Mouse (Mus musculus) spleen, embryonic (tissue): ENCODE results near the gene Rap1gds1.

ENCODE experiments used
- CTCF ChIA-PET: fragments of 350-600 bp; sonication (Branson Sonifier 250); formaldehyde crosslinking; loops from one replicate; lab custom pipeline; 2022; lab: Charles Lee

Gene Rap1gds1

GRCm38 (mm10) chr3:139074484-139075211, at the start of gene Rap1gds1:
Gene Rap1gds1, minus strand, starts transcription at chr3:139075201.
- CTCF ChIA-PET, result no interaction called here

GRCm38 (mm10) chr3:139118446-139118845, 43.4 kb upstream of the Rap1gds1 start:
- CTCF ChIA-PET, result no interaction called here

GRCm38 (mm10) chr3:139116733-139117337, 41.8 kb upstream of the Rap1gds1 start:
- CTCF ChIA-PET, result no interaction called here

- CTCF ChIA-PET, result no interaction called here
Measured at GRCm38 (mm10) chr3:139112335-139112973, 37.5 kb upstream of the Rap1gds1 start.

GRCm38 (mm10) chr3:139111877-139112276, 36.9 kb upstream of the Rap1gds1 start:
- CTCF ChIA-PET, result no interaction called here

- CTCF ChIA-PET, result no interaction called here
Measured at GRCm38 (mm10) chr3:139108176-139108575, 33.2 kb upstream of the Rap1gds1 start.

GRCm38 (mm10) chr3:139103914-139104313, 28.9 kb upstream of the Rap1gds1 start:
- CTCF ChIA-PET, result no interaction called here

GRCm38 (mm10) chr3:139103346-139103745, 28.3 kb upstream of the Rap1gds1 start:
- CTCF ChIA-PET, result no interaction called here

- CTCF ChIA-PET, result no interaction called here
Measured at GRCm38 (mm10) chr3:139101941-139102340, 26.9 kb upstream of the Rap1gds1 start.

- CTCF ChIA-PET, result no interaction called here
Measured at GRCm38 (mm10) chr3:139099284-139099683, 24.3 kb upstream of the Rap1gds1 start.

GRCm38 (mm10) chr3:139095894-139096293, 20.9 kb upstream of the Rap1gds1 start:
- CTCF ChIA-PET, result interaction anchor here (0.6 kb wide), 1 partner anchor 1092 kb away, joined by 4 read pairs; no protein-coding TSS in a partner anchor

GRCm38 (mm10) chr3:139088526-139088925, 13.5 kb upstream of the Rap1gds1 start:
- CTCF ChIA-PET, result no interaction called here

- CTCF ChIA-PET, result no interaction called here
Measured at GRCm38 (mm10) chr3:139083778-139084539, 9.0 kb upstream of the Rap1gds1 start.

- CTCF ChIA-PET, result no interaction called here
Measured at GRCm38 (mm10) chr3:139079831-139080230, 4.8 kb upstream of the Rap1gds1 start.

GRCm38 (mm10) chr3:139078010-139078409, 3.0 kb upstream of the Rap1gds1 start:
- CTCF ChIA-PET, result no interaction called here

GRCm38 (mm10) chr3:139076059-139076455, 1.1 kb upstream of the Rap1gds1 start:
- CTCF ChIA-PET, result no interaction called here

- CTCF ChIA-PET, result no interaction called here
Measured at GRCm38 (mm10) chr3:139075333-139076058, 495 bp upstream of the Rap1gds1 start.

GRCm38 (mm10) chr3:139073801-139074483, 1.1 kb downstream of the Rap1gds1 start:
- CTCF ChIA-PET, result interaction anchor here (0.7 kb wide), 1 partner anchor 862 kb away, joined by 5 read pairs; no protein-coding TSS in a partner anchor

GRCm38 (mm10) chr3:139069539-139069938, 5.5 kb downstream of the Rap1gds1 start:
- CTCF ChIA-PET, result interaction anchor here (0.6 kb wide), 1 partner anchor 579 kb away, joined by 4 read pairs; no protein-coding TSS in a partner anchor

- CTCF ChIA-PET, result interaction anchor here (0.6 kb wide), 1 partner anchor 144 kb away, joined by 3 read pairs; no protein-coding TSS in a partner anchor
Measured at GRCm38 (mm10) chr3:139064076-139064475, 10.9 kb downstream of the Rap1gds1 start.
